Mouse (Mus musculus) MEL (cell line): ENCODE data around the gene Gm20388. TPM values are rescaled to one million over a fixed set of nuclear protein-coding genes. Genes with fewer than 3 reads are reported as not detected.

ENCODE experiments used
- DNase-seq: peaks from one replicate; pipeline ENCODE4 v3.0.0; 2011; ENCODE audit warnings: low read depth, low spot score
- H3K27ac ChIP-seq: 2 replicates; pipeline ENCODE4 v1.5.1; 2012; ENCODE audit warnings: low read depth, mild to moderate bottlenecking, control low read depth, low read length, moderate library complexity; ENCODE audit not compliant: control insufficient read depth
- H3K27me3 ChIP-seq, 2 experiments: fragments of 150-350 bp in 1 of 2; sonication (generic) in 1 of 2; 2 replicates each; pipeline ENCODE4 v1.6.1; 2012; ENCODE audit warnings: low read length in 2 of 2, mild to moderate bottlenecking in 2 of 2, improper control_type of control experiment in 1 of 2, moderate library complexity in 1 of 2; ENCODE audit not compliant: insufficient read depth in 2 of 2, control insufficient read depth in 1 of 2
- H3K36me3 ChIP-seq, 2 experiments: 2 replicates each; pipeline ENCODE4 v1.6.1; 2012 to 2014; ENCODE audit warnings: low read length in 2 of 2, improper control_type of control experiment in 1 of 2, inconsistent platforms in 1 of 2, mild to moderate bottlenecking in 1 of 2; ENCODE audit not compliant: insufficient read depth in 2 of 2, control insufficient read depth in 1 of 2
- H3K4me1 ChIP-seq, 2 experiments: fragments of 150-350 bp in 1 of 2; sonication (generic) in 1 of 2; 2 replicates each; pipeline ENCODE4 v1.6.1; 2012; ENCODE audit warnings: low read length in 2 of 2, improper control_type of control experiment in 1 of 2, mild to moderate bottlenecking in 1 of 2; ENCODE audit not compliant: insufficient read depth in 2 of 2, control insufficient read depth in 1 of 2
- H3K4me3 ChIP-seq, 2 experiments: fragments of 150-350 bp in 1 of 2; sonication (generic) in 1 of 2; 2 replicates each; pipeline ENCODE4 v1.5.1; 2012; ENCODE audit warnings: low read depth in 2 of 2, low read length in 2 of 2, mild to moderate bottlenecking in 2 of 2, moderate library complexity in 2 of 2, control low read depth in 1 of 2, improper control_type of control experiment in 1 of 2; ENCODE audit not compliant: control insufficient read depth in 1 of 2, insufficient read depth in 1 of 2
- H3K79me2 ChIP-seq: 2 replicates; pipeline ENCODE4 v1.6.1; 2012; ENCODE audit warnings: mild to moderate bottlenecking, low read length, moderate library complexity; ENCODE audit not compliant: control insufficient read depth, poor library complexity, insufficient read depth
- H3K9ac ChIP-seq: 2 replicates; pipeline ENCODE4 v1.6.1; 2012; ENCODE audit warnings: low read depth, mild to moderate bottlenecking, control low read depth, low read length, moderate library complexity; ENCODE audit not compliant: control insufficient read depth, poor library complexity, severe bottlenecking
- H3K9me3 ChIP-seq: fragments of 150-350 bp; sonication (generic); replicated peaks from 2 replicates; pipeline ENCODE4 v1.6.1; 2012; ENCODE audit warnings: mild to moderate bottlenecking, low read length, improper control_type of control experiment, moderate library complexity; ENCODE audit not compliant: insufficient read depth
- BHLHE40 ChIP-seq: IDR thresholded peaks from 2 replicates; pipeline ENCODE4 v1.6.1; 2012; ENCODE audit warnings: low read depth, mild to moderate bottlenecking, inconsistent platforms, low read length, improper control_type of control experiment, borderline replicate concordance
- CHD1 ChIP-seq: IDR thresholded peaks from 2 replicates; pipeline ENCODE4 v1.6.1; 2012; ENCODE audit warnings: low read depth, mild to moderate bottlenecking, inconsistent platforms, low read length, improper control_type of control experiment
- CHD2 ChIP-seq: IDR thresholded peaks from 2 replicates; pipeline ENCODE4 v1.6.1; 2011; ENCODE audit warnings: low read length, improper control_type of control experiment
- CTCF ChIP-seq, 3 experiments: IDR thresholded peaks in 2 of 3; conservative IDR thresholded peaks in 1 of 3; 2 replicates each; pipeline ENCODE4 v1.5.1; 2011 to 2012; ENCODE audit warnings: low read length in 3 of 3, low read depth in 2 of 3, mild to moderate bottlenecking in 2 of 3, improper control_type of control experiment in 1 of 3, inconsistent platforms in 1 of 3, mixed read lengths in 1 of 3, moderate library complexity in 1 of 3; ENCODE audit not compliant: control insufficient read depth in 1 of 3, insufficient read depth in 1 of 3, poor library complexity in 1 of 3, severe bottlenecking in 1 of 3
- E2F4 ChIP-seq: IDR thresholded peaks from 2 replicates; pipeline ENCODE4 v1.6.1; 2011; ENCODE audit warnings: low read depth, low read length, improper control_type of control experiment, borderline replicate concordance
- ELF1 ChIP-seq: IDR thresholded peaks from 2 replicates; pipeline ENCODE4 v1.6.1; 2014; ENCODE audit warnings: low read depth, mild to moderate bottlenecking, inconsistent platforms, low read length, improper control_type of control experiment, moderate library complexity
- GATA1 ChIP-seq: IDR thresholded peaks from 2 replicates; pipeline ENCODE4 v1.6.1; 2011; ENCODE audit warnings: low read depth, low read length, improper control_type of control experiment
- JUND ChIP-seq: IDR thresholded peaks from 2 replicates; pipeline ENCODE4 v1.6.1; 2011; ENCODE audit warnings: low read depth, mild to moderate bottlenecking, improper control_type of control experiment, low read length
- MAX ChIP-seq: IDR thresholded peaks from 2 replicates; pipeline ENCODE4 v1.6.1; 2011; ENCODE audit warnings: low read length, improper control_type of control experiment
- MAZ ChIP-seq: IDR thresholded peaks from 2 replicates; pipeline ENCODE4 v1.6.1; 2012; ENCODE audit warnings: low read depth, mild to moderate bottlenecking, inconsistent platforms, low read length, improper control_type of control experiment
- MEF2A ChIP-seq: IDR thresholded peaks from 2 replicates; pipeline ENCODE4 v1.6.1; 2014; ENCODE audit warnings: low read depth, mild to moderate bottlenecking, inconsistent platforms, low read length, improper control_type of control experiment; ENCODE audit not compliant: poor library complexity, insufficient replicate concordance, severe bottlenecking; ENCODE audit errors: extremely low read depth
- MYB ChIP-seq: IDR thresholded peaks from 2 replicates; pipeline ENCODE4 v1.6.1; 2011; ENCODE audit warnings: mild to moderate bottlenecking, low read depth, low read length, improper control_type of control experiment
- NRF1 ChIP-seq: IDR thresholded peaks from 2 replicates; pipeline ENCODE4 v1.6.1; 2014; ENCODE audit warnings: low read depth, mild to moderate bottlenecking, inconsistent platforms, low read length, improper control_type of control experiment, moderate library complexity; ENCODE audit not compliant: poor library complexity, insufficient read depth, severe bottlenecking
- POLR2A ChIP-seq, 2 experiments: IDR thresholded peaks; 2 replicates each; pipeline ENCODE4 v1.6.1; 2011 to 2012; ENCODE audit warnings: low read length in 2 of 2, mild to moderate bottlenecking in 2 of 2, control low read depth in 1 of 2, improper control_type of control experiment in 1 of 2, low read depth in 1 of 2, moderate library complexity in 1 of 2; ENCODE audit not compliant: control insufficient read depth in 1 of 2, insufficient read depth in 1 of 2, poor library complexity in 1 of 2
- POLR2AphosphoS2 ChIP-seq: IDR thresholded peaks from 2 replicates; pipeline ENCODE4 v1.6.1; 2011; ENCODE audit warnings: low read length, improper control_type of control experiment
- POLR2AphosphoS5 ChIP-seq: IDR thresholded peaks from 2 replicates; pipeline ENCODE4 v1.6.1; 2012; ENCODE audit warnings: low read depth, borderline replicate concordance, mild to moderate bottlenecking, inconsistent platforms, low read length, moderate library complexity, mixed read lengths
- RAD21 ChIP-seq: IDR thresholded peaks from 2 replicates; pipeline ENCODE4 v1.6.1; 2011; ENCODE audit warnings: mild to moderate bottlenecking, low read depth, low read length, improper control_type of control experiment
- SIN3A ChIP-seq: IDR thresholded peaks from 2 replicates; pipeline ENCODE4 v1.6.1; 2012; ENCODE audit warnings: low read length, improper control_type of control experiment, inconsistent platforms
- SMC3 ChIP-seq: IDR thresholded peaks from 2 replicates; pipeline ENCODE4 v1.6.1; 2011; ENCODE audit warnings: low read depth, low read length, improper control_type of control experiment
- TAL1 ChIP-seq: IDR thresholded peaks from 2 replicates; pipeline ENCODE4 v1.6.1; 2012; ENCODE audit warnings: mild to moderate bottlenecking, inconsistent platforms, low read length, moderate library complexity, mixed read lengths
- TBP ChIP-seq: IDR thresholded peaks from 2 replicates; pipeline ENCODE4 v1.8.0; 2011; ENCODE audit warnings: low read depth, low read length, improper control_type of control experiment
- TCF12 ChIP-seq: IDR thresholded peaks from 2 replicates; pipeline ENCODE4 v1.6.1; 2014; ENCODE audit warnings: low read depth, mild to moderate bottlenecking, inconsistent platforms, low read length, improper control_type of control experiment, moderate library complexity
- UBTF ChIP-seq: IDR thresholded peaks from 2 replicates; pipeline ENCODE4 v1.6.1; 2012; ENCODE audit warnings: low read depth, mild to moderate bottlenecking, inconsistent platforms, low read length, improper control_type of control experiment, moderate library complexity, borderline replicate concordance; ENCODE audit not compliant: insufficient read depth
- USF2 ChIP-seq, 2 experiments: IDR thresholded peaks; 2 replicates each; pipeline ENCODE4 v1.6.1; 2011 to 2012; ENCODE audit warnings: improper control_type of control experiment in 2 of 2, low read length in 2 of 2, borderline replicate concordance in 1 of 2, inconsistent platforms in 1 of 2, low read depth in 1 of 2, mild to moderate bottlenecking in 1 of 2; ENCODE audit not compliant: insufficient read depth in 1 of 2
- ZNF384 ChIP-seq: IDR thresholded peaks from 2 replicates; pipeline ENCODE4 v1.6.1; 2012; ENCODE audit warnings: low read depth, mild to moderate bottlenecking, inconsistent platforms, low read length, improper control_type of control experiment
- polyA plus RNA-seq, 2 experiments: library from polyadenylated mRNA; stranded (reverse) in 1 of 2; unstranded in 1 of 2; fragments of >175 nt in 1 of 2; fragments of >200 nt in 1 of 2; gene quantifications; 2 replicates each; pipeline versions ENCODE4 v1.2.1 to v1.2.4; 2012; ENCODE audit warnings: low replicate concordance in 2 of 2, low read depth in 1 of 2; ENCODE audit not compliant: insufficient read length in 2 of 2, insufficient read depth in 1 of 2, missing spikeins in 1 of 2
- total RNA-seq: library from RNA; depleted of rRNA; stranded (reverse); fragments of 300-350 nt; gene quantifications from 2 replicates; pipeline ENCODE4 v1.2.3, GENCODE M21; 2012

Gm20388 gene
- total and polyA plus RNA-seq, 3 experiments = 11.1 to 17.8 TPM; not detected in 1

DNA sequence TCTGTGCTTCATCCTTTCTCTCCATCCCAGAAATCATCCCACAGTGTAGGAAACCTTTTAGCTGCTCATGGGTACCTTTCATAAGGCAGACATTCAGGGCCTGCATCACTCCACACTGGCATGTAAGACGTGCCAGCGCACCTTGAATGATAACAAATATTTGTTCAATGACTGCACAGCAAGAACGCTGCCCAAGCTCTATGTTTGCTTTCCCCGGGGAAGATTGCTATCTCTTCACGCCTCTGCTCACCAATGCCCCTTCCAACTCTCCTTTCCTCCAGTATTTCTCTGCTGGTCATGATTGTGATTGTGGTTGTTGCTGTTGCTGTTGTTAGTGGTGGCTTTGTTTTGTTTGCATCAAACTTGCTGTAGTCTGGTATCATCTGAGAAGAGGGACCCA is 4292.3 kb downstream of the Gm20388 start:
- TF ChIP-seq POLR2AphosphoS2 (no peak), ZNF384 (no peak), UBTF (no peak), SMC3 (no peak), NRF1 (no peak)
- TF ChIP-seq, all 39 proteins: peak for 0
- H3K27ac ChIP-seq = no peak overlapping the region

DNA sequence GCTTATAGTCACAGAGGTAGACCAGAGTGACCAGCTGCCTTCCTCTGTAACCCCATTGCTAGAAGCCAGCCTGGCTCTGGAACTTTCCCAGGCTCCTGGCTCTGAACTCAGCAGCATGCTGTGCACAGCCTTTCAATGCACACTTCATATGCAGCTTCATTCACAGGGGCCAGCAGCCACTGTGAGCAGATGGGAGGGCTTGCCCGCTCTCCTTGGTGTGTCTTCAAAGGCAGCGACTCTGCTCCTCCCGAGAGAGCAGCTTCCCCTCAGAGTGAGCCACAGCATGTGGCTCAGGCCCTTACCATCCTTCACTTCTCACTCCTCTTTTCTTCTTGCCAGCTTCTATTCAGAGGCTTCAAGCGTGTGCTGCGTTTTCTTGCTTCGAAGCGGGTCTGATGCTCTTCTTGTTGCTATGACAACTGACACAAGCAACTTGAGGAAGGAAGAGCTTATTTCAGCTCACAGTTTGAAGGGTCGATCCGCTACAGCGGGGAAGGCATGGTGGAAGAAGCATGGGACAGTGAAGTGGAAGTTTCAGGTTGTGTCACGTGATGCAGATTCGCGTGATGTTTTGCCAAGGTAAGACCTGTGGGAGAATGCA is 4293.5 kb downstream of the Gm20388 start:
- Histone ChIP-seq H3K9ac (no peak overlapping the region), H3K27ac (no peak overlapping the region), H3K27me3 (peaks cover 0 to 3% of the 10 kb centered on the region in 2 experiments; a peak in 1 of 4 replicates)
- no peak for TF ChIP-seq BHLHE40
- TF ChIP-seq UBTF = no peak
- TF ChIP-seq E2F4 = no peak
- TF ChIP-seq TBP = no peak
- TF ChIP-seq GATA1 = no peak
- no peak for TF ChIP-seq POLR2AphosphoS5
- TF ChIP-seq MAX = no peak
- TF ChIP-seq JUND = no peak
- no peak for TF ChIP-seq NRF1
- TF ChIP-seq SIN3A = no peak
- TF ChIP-seq ZNF384 = no peak
- TF ChIP-seq MAZ = no peak
- TF ChIP-seq, all 39 proteins: peak for 0
- no peak for DNase-seq
- Histone ChIP-seq H3K79me2 (no peaks in the 10 kb centered on the region), H3K9me3 (no peaks in the 10 kb centered on the region), H3K4me1 (no peaks in the 10 kb centered on the region), H3K4me3 (no peak overlapping the region), H3K36me3 (no peaks in the 10 kb centered on the region)

More for the DNA sequence above, 4292.3 kb downstream of the Gm20388 start:
- Histone ChIP-seq H3K9ac (no peak overlapping the region), H3K27me3 (peaks cover 0 to 3% of the 10 kb centered on the region in 2 experiments; a peak in 1 of 4 replicates), H3K4me1 (no peaks in the 10 kb centered on the region), H3K9me3 (no peaks in the 10 kb centered on the region), H3K36me3 (no peaks in the 10 kb centered on the region), H3K4me3 (no peak overlapping the region), H3K79me2 (no peaks in the 10 kb centered on the region)
- no peak for DNase-seq

- Histone ChIP-seq H3K27me3 (no peaks in the 10 kb centered on the region), H3K4me3 (no peak overlapping the region), H3K4me1 (no peaks in the 10 kb centered on the region), H3K36me3 (no peaks in the 10 kb centered on the region), H3K9ac (no peak overlapping the region), H3K9me3 (no peaks in the 10 kb centered on the region), H3K27ac (no peak overlapping the region), H3K79me2 (no peaks in the 10 kb centered on the region)
- DNase-seq = no peak
- TF ChIP-seq CTCF (IDR thresholded peaks at IDR 0.05 in 2 of 3, conservative IDR thresholded peaks at IDR 0.05 in 1 of 3; ENCODE audit: control insufficient read depth in 1 of 3, insufficient read depth in 1 of 3, low read depth in 2 of 3, low read length in 3 of 3, poor library complexity in 1 of 3, severe bottlenecking in 1 of 3) (no peak), MAX (no peak), TAL1 (no peak), USF2 (IDR thresholded peaks at IDR 0.05; ENCODE audit: borderline replicate concordance in 1 of 2, insufficient read depth in 1 of 2, low read depth in 1 of 2, low read length in 2 of 2) (no peak), CHD2 (no peak), TCF12 (no peak), CHD1 (no peak), POLR2A (IDR thresholded peaks at IDR 0.05; ENCODE audit: control insufficient read depth in 1 of 2, insufficient read depth in 1 of 2, low read depth in 1 of 2, low read length in 2 of 2, poor library complexity in 1 of 2) (no peak), RAD21 (no peak), MEF2A (no peak), UBTF (no peak), MYB (no peak), POLR2AphosphoS5 (no peak), ELF1 (no peak)
Measured at GRCm38 (mm10) chr8:124212148-124212547, 4301.5 kb downstream of the Gm20388 start.
